Mouse (Mus musculus): Measurements from ENCODE around the gene Meltf.

Gene Meltf

DNA sequence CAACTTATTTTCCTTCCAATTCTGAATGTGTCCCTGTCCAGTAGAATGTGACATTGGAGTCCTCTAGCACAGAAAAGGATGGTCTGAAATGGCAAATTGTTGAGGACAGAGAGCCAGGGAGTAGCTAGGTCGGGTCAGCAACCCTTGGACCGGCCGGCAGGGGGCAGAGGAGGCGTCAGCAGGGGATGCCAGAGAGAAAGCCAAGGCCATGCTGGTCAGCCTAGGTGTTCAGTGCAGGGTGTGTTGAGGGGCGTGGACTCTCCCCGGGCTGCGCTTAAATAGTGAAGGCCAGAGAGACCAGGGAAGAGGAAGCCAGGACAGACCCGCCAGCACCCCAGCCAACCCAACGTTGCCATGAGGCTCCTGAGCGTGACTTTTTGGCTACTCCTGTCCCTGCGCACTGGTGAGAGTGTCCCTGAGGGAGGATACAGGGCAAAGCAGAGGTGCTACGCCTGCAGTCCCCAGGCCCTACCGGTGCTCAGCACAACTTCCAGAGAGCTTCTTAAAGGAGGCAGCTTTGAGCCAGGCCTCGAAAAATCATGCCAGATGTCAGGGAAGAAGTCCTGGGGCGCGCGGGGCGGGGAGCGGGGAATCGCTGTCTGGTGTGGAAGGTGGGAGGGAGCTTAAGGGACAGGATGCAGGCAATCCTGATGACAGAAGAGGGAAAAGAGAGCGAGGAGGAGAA lies at the start of gene Meltf:
TSS of gene Meltf (plus strand) at position 238 of the 685 bp plus-strand sequence.
- DNase-seq (ENCODE audit: low spot score): peak; percentile 88

DNA sequence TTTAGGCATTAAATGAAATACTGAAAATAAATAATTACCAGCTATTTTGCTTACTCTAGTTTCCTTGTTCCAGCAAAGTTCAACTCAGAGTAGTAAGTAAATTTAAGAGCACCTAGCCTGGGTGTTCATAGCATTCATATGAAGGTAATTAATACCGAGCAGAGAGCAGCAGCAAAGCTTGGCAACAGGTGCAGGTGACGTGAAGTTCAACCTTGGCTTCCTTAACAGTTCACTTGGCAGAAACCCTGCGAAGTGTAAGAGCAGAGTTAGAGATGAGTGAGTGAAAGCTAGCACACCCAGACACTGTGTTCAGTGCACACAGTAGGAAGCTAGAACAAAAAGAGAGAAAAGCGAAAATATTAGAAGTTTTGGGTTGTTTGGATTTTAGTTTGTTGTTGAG lies 47.9 kb upstream of the Meltf start:
- no peak for DNase-seq (ENCODE audit: low spot score)

DNA sequence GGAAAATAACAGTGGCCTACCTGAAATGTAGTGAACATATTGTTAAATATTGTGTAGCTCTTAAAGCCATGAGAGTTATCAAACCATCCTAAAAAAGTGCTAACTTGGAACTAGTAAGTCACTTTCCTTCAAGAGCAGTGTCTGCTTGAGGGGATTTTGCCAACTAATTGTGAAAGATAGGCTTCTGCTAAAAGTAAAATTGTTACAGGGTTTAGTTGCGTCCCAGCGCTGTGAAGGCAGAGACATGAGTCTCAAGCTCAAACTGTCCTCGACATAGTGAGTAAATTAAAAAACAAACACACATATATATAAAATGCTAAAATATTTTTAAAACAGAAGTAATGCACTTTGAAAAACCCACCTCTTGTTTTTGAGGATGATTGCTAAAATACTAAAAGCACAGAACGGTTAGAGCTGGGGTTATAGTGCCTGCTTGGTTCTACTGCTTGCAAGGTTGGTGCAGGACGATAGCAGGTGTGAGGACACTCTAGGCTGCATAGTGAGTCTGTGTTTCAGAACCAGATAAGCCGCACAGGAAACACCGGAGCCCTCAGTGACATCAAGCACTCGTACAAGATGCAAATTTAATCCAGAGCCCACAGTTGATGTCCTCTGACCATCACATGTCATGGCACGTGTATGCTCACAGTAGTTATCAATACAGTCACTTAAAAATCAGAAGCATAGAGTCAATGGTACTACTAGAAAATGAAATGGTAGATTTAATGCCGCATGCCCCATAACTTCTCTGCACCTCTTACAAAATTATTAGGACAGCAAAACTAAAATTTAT lies 45.8 kb upstream of the Meltf start:
- DNase-seq (ENCODE audit: low spot score): no peak

DNA sequence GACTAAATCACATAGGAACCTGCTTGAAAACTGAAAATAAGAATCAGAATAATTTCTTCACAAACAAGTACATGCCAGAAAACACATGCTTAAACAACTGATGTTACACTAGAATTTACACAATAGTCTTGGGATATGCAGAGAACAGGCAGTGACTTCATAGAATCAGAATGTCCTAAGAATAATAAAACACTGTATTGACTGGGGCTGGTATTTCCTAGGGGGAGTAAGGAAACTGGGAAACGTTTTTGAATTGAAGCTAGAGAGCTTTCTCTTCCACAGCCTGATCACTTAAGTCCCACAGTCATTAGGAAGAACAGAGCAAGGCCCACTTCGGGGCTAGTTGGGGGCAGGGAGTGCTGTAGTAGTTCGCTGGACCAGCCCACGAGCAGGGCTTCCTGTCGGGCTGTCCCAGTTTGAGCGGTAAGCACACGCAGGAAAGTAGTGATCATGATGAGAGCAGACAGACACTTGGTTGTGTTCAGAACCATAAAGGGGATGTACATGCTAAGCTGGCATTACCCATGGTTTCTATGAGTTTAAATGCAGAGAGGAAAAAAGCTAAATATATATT lies 44.5 kb upstream of the Meltf start:
- DNase-seq (ENCODE audit: low spot score): peak; percentile 73

DNA sequence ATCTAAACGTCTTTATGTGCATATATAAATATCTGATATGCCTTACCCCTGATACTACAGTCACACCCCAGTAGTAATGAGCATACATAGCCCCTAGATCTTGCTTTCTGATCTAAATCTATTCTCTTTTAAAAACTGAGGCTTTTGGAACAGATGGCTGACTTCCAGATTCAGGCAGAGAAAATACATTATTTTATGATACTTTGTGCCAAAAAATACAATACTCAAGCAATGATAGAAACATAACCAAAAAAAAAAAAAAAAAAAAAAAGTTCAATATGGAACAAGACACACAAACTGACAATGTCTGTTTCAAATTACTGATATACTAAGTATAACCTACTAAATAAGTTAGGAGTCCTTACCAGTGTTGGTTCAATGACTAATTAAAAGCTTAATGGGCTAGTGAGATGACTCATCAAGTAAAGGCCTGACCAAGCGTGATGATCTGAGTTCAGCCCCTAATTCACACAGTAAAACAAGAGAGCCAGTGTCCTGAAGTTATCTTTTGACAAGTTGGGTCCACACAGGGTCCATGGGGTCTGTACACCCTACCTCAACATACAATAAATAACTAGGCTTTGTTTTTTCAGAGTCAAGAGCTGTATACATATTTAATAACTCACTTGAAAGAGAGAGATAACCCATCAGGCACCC lies 43.8 kb upstream of the Meltf start:
- DNase-seq (ENCODE audit: low spot score): peak; percentile 72

DNA sequence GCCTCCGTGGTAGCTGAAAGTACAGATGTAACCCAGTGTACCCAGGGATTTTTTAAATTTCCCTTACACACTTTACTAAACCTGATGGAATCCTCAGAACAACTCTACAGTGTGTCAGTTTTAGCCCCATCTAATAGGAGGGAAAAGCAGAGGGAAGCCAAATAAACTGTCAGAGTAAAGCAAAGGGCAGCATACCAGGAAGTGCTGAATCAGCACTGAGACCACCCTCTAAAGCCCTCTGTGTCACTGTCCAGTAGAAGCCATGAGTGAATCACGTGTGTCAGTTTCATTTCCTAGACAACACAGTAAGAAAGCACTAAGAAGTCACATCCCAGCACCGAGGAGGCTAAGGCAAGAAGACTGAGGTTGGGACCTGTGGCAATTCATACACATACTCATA lies 41.2 kb upstream of the Meltf start:
- no peak for DNase-seq (ENCODE audit: low spot score)

DNA sequence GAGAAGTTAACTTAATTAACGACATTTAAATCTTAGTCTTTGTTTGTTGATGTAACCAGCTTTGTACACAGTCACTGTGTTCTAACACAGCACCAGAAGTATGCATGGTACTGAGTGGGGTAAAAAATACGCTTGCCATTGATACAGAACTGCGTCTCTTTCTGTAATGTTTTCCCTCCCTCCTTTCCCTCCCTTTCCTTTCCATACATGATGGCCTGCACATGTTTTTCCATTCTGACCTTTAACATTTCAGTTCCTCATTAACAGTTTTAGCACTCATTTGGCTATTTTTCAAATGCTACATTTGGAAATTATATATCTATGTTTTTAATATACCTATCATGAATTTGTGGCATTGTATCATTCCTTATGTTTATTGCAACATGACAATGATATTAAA lies 34.4 kb upstream of the Meltf start:
- no peak for DNase-seq (ENCODE audit: low spot score)

DNA sequence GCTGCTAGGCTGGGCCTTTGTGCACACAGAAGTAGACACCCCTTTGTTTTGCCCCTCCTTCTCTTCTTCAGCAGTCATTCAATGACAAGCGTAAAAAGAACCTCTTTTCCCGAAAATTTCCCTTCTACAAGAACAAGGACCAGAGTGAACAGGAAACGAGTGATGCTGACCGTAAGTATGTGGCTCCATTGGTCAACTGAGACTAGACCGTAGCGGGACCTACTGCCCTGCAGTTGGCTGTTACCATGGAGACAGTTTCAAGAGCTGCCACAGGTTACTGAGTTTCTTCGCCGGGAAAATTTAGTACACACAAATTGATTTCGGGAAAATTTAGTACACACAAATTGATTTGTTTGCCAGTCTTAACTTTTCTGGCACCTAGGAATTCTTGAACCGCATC lies 31.8 kb upstream of the Meltf start:
- no peak for DNase-seq (ENCODE audit: low spot score)

DNA sequence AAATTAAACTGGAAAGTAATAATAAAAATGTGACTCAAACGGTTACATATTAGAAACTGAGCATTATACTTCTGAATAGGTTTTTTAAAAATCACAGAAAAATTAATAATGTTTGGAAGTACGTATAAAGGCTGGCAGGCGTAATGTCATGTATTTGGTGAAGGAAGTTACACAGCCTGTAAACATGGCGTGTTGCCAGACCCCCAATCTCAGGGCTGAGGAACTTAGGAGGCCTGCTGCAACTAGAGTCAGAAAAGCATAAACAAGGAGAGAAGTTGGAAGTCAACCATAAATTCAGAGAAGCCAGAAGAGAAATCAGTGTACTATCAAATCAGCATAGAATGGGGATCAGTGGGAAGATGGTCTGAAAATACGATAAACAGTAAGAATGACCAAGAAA lies 14.7 kb upstream of the Meltf start:
- no peak for DNase-seq (ENCODE audit: low spot score)

DNA sequence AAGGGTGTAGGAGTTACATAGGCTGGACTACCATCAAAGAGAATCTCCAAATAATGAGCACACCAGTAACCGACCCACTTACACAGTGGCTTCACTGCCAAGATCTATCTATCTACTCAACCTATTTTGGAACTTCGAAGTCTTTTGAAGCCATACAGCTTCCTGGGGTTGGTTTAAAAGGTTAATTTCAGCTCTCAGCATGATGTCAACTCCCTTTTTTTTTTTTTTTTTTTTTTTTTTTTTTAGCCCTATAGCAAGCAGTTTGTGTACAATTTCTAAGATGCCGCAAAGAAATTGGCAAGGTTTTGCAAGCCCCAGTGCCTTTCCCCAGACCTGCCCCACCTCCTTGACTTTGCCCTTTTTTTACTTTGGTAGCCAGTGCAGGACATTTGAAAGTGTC lies 13.4 kb upstream of the Meltf start:
- DNase-seq (ENCODE audit: low spot score): no peak

DNA sequence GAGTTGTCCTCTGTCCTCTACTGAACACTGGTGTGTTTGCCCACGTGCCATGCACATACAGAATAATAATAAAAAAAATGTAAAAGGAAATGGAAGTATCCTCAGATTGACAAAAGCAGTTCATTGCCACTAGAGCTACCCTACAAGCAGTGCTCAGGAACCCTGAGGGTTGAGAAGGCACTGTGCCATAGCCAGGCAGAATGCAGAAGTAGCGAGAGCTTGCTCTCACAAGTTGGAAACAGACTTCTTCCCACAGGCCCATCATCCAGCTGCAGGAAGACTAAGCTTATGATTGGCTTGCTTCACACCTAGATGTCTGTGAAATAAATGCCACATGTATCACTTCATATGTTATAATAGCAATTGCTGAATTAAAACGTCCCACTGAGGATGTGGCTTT lies 11.7 kb upstream of the Meltf start:
- no peak for DNase-seq (ENCODE audit: low spot score)

DNA sequence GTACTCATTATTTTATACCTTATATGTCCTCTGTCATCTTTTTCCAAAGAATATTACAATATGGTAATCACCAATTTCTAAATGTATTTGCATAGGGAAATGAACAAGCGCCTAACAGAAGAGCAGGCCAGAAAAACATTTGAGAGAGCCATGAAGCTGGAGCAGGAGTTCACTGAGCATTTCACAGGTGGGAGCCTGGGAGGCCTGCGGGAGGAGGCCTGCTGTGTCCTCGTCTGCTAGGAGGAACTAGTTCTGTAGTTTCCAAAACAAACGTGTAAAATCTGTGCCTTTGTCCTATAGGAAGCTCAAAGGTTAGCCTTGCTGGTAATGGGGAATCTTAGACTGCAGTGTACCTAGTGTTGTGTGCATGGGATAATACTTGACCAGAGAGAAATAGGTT lies 10.9 kb upstream of the Meltf start:
- no peak for DNase-seq (ENCODE audit: low spot score)

DNA sequence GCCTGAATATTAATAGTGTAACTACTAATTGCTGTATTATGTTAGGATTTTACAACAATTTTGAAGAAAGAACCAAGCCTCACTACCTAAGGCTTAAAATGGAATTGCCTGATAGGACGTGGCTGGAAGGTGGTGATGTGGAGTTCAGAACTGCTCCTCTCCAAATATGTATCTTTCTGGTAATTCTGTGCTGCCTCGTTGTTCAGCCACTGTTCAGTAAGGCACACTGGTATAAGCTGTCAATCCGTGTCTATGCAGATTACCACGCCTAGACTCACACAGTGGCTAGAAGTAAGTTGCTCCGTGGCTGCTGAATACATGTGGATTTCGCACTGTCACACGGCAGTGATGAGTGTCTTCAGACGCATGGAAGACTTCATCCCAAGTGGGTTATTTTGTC lies 4.9 kb upstream of the Meltf start:
- DNase-seq (ENCODE audit: low spot score): no peak

DNA sequence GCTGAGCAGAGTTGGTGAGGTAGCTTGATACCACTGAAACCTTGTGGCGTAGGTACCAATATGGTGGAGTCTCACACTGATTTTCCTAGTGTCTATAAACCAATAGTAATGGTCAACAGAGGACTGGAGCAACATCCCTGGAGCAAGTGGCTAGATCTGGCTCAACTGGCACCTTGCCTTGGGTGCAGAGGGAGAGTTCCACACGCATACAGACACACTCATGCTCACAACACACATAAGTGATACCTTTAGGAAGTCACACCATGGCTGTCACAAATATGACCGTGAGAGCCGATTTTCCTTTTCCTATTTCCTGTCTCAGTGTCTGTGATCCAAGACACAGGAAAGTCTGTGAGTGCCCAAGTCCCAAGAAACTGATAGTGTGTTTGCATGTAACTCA lies 3.2 kb upstream of the Meltf start:
- DNase-seq (ENCODE audit: low spot score): no peak

DNA sequence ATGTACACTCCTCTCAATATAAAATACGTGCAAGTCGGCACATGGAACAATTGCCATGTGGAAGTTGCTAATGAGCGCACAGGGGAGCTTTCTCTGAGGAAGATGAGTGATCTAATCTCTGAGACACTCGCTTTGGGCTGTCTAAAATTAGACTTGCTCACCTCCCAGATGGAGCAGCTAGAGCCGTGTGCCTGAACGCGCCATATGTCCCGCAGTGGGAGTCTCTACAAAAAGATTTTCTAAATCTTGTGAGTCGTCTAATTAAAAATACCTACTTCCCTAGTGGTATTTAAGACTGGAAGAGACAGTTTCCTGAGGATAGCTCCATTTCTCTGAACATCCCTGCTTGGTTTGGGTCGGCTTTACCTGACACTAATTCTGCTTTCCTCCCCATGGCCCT lies 2.2 kb upstream of the Meltf start:
- no peak for DNase-seq (ENCODE audit: low spot score)

DNA sequence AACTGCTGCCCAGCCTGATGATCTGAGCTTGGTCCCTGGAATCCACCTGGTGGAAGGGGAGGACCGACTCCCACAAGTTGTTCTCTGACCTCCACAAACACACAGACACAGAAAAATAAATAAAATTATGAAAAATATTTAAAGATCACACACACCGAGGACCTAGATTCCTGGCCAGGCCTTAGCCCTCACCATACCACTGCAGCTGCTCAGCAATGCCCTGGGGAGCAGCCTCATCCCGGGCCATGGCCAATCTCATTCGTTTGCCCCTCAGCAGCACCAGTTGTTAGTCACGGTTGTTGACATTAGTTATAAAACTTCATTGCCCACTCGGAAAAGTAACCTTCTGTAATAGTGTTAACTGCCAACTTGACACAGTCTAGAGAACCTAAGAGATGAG lies 558 bp upstream of the Meltf start:
- DNase-seq (ENCODE audit: low spot score): no peak

DNA sequence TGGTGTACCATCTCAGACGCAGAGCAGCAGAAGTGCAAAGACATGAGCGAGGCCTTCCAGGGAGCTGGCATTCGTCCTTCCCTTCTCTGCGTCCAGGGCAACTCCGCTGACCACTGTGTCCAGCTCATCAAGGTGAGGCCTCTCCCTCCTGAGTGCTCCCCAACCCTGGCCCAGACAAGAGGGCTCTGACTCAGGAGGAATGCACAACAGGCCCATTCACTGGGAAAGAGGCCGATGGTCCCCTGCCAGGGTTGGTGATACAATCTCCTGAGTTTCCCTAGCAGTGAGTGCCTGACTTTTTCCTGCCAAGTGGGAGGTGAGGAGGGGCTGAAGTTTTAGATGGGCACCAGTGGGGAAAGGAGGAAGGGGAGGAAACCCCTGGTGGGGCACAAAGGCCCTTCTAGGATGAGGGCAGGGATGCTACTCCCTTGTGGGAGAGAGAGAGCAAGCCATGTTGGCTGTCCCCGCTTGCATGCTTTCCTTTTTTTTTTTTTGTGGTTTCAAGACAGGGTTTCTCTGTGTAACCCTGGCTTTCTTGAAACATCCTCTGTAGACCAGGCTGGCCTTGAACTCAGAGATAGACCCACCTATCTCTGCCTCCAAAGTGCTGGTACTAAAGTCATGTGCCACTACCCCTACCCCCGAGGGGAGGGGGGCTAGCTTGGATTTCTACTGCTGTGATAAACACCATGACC lies 1.7 kb downstream of the Meltf start:
- DNase-seq (ENCODE audit: low spot score): no peak

DNA sequence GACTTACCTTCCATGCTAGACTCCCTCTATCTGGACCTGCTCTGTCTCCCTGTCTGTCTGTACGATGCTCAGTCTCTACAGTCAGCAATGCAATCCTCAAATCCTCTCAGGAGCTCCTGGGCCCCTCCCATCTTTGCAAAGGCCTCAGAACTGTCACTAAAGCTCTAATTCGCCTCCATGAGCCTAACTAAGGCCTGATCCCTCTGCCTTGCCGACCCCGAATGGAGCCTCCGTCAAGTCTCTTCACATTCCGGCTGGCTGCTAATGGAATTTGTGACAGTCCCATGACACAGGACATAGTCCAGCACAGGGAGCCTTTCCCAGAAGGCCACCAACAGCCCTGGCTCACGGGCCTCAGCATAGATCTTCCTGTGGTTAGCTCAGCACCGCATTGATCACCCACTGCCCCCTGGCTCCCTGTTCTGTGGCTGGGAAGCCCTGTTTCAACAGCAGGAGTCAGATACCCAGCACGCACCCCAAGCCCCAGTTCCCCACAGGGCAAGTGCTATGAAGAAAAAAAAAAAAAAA lies 3.8 kb downstream of the Meltf start:
- DNase-seq (ENCODE audit: low spot score): peak; percentile 54

DNA sequence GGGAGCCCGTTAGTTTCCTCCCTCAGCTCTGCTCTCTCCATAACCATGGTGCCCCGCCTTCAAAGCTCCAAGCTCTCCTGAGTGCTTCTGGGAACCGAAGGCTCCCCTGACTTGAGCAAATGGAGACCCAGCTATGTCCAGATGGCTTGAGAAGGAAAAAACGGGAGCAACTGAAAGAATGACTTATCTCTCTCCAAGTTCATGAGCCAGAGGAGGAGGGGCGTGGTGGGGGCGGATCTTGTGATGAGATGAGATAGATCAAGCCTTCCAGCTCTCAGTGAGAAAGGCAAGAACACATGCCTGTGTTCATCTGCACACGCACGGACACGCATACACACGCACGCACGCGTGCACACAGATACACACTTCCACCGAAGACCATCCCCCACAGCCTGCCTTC lies 4.7 kb downstream of the Meltf start:
- DNase-seq (ENCODE audit: low spot score): no peak

DNA sequence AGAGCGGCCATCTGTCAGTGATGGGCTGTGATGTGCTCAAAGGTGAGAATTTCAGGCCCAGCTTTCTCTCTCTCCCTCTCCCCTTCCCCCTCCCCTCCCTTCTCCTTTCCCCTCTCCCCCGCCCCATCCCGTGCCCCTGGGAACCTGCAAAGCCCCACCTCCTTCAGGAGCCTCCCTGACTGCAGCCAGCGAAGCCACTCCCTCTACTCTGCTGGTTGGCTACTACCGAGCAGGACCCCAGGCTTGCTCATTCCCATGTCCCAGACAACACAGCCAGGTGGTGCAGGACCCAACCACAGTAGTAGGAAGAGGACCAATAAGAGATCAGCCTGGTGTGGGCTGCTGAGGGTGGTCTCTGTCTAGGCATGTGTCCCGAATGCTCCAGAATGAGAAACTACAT lies 5.3 kb downstream of the Meltf start:
- peak; percentile 48 for DNase-seq (ENCODE audit: low spot score)

DNA sequence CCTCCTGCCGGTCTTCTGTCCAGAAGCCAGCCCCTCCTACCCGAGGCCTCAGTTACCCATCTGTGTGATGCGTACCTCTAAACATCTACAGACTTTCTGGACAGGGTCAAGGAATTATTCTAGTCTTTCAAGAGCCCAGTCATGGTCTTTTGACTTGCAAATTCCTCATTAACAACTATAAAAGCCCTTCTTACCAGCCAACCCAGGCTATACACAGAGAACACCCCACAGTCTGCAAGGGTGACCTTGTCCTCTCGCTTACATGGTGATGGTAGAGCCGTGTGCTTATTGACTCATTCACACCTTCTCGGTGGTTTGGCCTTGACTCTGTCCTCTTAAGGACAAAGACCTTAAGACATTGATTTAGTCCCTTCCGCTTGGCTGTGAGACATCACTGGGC lies 12.3 kb downstream of the Meltf start:
- DNase-seq (ENCODE audit: low spot score): no peak
